Mouse (Mus musculus): ENCODE measurements at regions not wholly inside any gene's neighbourhood (a gene's known extent, or its start where the extent isn't known, plus 50 kb on each side); places are given as distances from the start of the nearest gene placed in this dataset.
A peak's percentile ranks its signal among the peaks of the same experiment; 100 is the strongest.

- no peak for DNase-seq (ENCODE audit: low read depth, low spot score)
These were observed 619.1 kb upstream of the Manea start for GRCm38 (mm10) chr4:26965831-26966230.

GRCm38 (mm10) chr4:26964850-26965249 lies 618.2 kb upstream of the Manea start:
- no peak for DNase-seq (ENCODE audit: low read depth, low spot score)

GRCm38 (mm10) chr4:26944617-26945016 lies 597.9 kb upstream of the Manea start:
- DNase-seq (ENCODE audit: low read depth, low spot score), result no peak

GRCm38 (mm10) chr4:26933988-26934798 lies 587.5 kb upstream of the Manea start:
- DNase-seq (ENCODE audit: low read depth, low spot score), result no peak

GRCm38 (mm10) chr4:26929879-26930481 lies 583.3 kb upstream of the Manea start:
- DNase-seq (ENCODE audit: low read depth, low spot score), result peak; percentile 4

- no peak for DNase-seq (ENCODE audit: low read depth, low spot score)
These were observed 579.4 kb upstream of the Manea start for GRCm38 (mm10) chr4:26926060-26926459.

- no peak for DNase-seq (ENCODE audit: low read depth, low spot score)
These were observed 541.8 kb upstream of the Manea start for GRCm38 (mm10) chr4:26888514-26888913.

GRCm38 (mm10) chr4:26879022-26879421 lies 532.3 kb upstream of the Manea start:
- DNase-seq (ENCODE audit: low read depth, low spot score), result no peak

GRCm38 (mm10) chr4:26841761-26842160 lies 495.1 kb upstream of the Manea start:
- DNase-seq (ENCODE audit: low read depth, low spot score), result no peak

- no peak for DNase-seq (ENCODE audit: low read depth, low spot score)
These were observed 454.1 kb upstream of the Manea start for GRCm38 (mm10) chr4:26800831-26801230.

- no peak for DNase-seq (ENCODE audit: low read depth, low spot score)
These were observed 446.6 kb upstream of the Manea start for GRCm38 (mm10) chr4:26793181-26793824.

- no peak for DNase-seq (ENCODE audit: low read depth, low spot score)
These were observed 421.2 kb upstream of the Manea start for GRCm38 (mm10) chr4:26767896-26768295.

- DNase-seq (ENCODE audit: low read depth, low spot score), result no peak
These were observed 419.8 kb upstream of the Manea start for GRCm38 (mm10) chr4:26766235-26767228.

GRCm38 (mm10) chr4:26740815-26741214 lies 394.1 kb upstream of the Manea start:
- DNase-seq (ENCODE audit: low read depth, low spot score), result no peak

GRCm38 (mm10) chr4:26736381-26736780 lies 389.7 kb upstream of the Manea start:
- DNase-seq (ENCODE audit: low read depth, low spot score), result no peak

GRCm38 (mm10) chr4:26714437-26714836 lies 367.7 kb upstream of the Manea start:
- DNase-seq (ENCODE audit: low read depth, low spot score), result no peak

GRCm38 (mm10) chr4:26709964-26710363 lies 363.3 kb upstream of the Manea start:
- DNase-seq (ENCODE audit: low read depth, low spot score), result no peak

GRCm38 (mm10) chr4:26695964-26696363 lies 349.3 kb upstream of the Manea start:
- DNase-seq (ENCODE audit: low read depth, low spot score), result no peak
